Mouse (Mus musculus): ENCODE data around the gene Zfp276. TPM values are rescaled to one million over a fixed set of nuclear protein-coding genes. Genes with fewer than 3 reads are reported as not detected.

The Zfp276 gene
- polyA plus RNA-seq, 1 experiment from 2014 or later, result 15.5 TPM

- H3K4me3 ChIP-seq (ENCODE audit: control insufficient read depth in 1 of 2, insufficient read depth in 1 of 2, low read depth in 1 of 2, low read length in 2 of 2), result no peak overlapping the region
- H3K9ac ChIP-seq (ENCODE audit: low read length), result no peak overlapping the region
- H3K4me1 ChIP-seq (ENCODE audit: control insufficient read depth in 2 of 2, insufficient read depth in 2 of 2, low read length in 2 of 2), result no peaks in the 10 kb centered on the region
- WGBS, result 79% methylated on average over 14 of the region's 14 CpGs
- no peak for ATAC-seq (ENCODE audit: insufficient number of reproducible peaks, insufficient read depth, low FRiP score, low read depth)
- no peak overlapping the region for H3K4me2 ChIP-seq (ENCODE audit: low read length)
- no peaks in the 10 kb centered on the region for H3K9me3 ChIP-seq (ENCODE audit: control insufficient read depth, low read length)
- H3K27me3 ChIP-seq (ENCODE audit: control insufficient read depth, insufficient read depth, low read length), result no peaks in the 10 kb centered on the region
- H3K27ac ChIP-seq (replicated peaks in 1 of 2; ENCODE audit: control insufficient read depth in 1 of 2, insufficient read depth in 1 of 2, low read depth in 2 of 2, low read length in 2 of 2), result no peak overlapping the region
- peaks cover 82% of the 10 kb centered on the region for H3K36me3 ChIP-seq (ENCODE audit: control insufficient read depth, insufficient read depth, low read length)
Observed at GRCm38 (mm10) chr8:123267926-123268656, 14.1 kb downstream of the Zfp276 start.

GRCm38 (mm10) chr8:123271147-123271546 lies 17.2 kb downstream of the Zfp276 start:
- Histone ChIP-seq H3K36me3 (ENCODE audit: control insufficient read depth, insufficient read depth, low read length) (peaks cover 60% of the 10 kb centered on the region), H3K4me3 (ENCODE audit: control insufficient read depth in 1 of 2, insufficient read depth in 1 of 2, low read depth in 1 of 2, low read length in 2 of 2) (no peak overlapping the region), H3K9ac (ENCODE audit: low read length) (no peak overlapping the region), H3K27me3 (ENCODE audit: control insufficient read depth, insufficient read depth, low read length) (no peaks in the 10 kb centered on the region), H3K4me2 (ENCODE audit: low read length) (no peak overlapping the region), H3K4me1 (ENCODE audit: control insufficient read depth in 2 of 2, insufficient read depth in 2 of 2, low read length in 2 of 2) (no peaks in the 10 kb centered on the region), H3K9me3 (ENCODE audit: control insufficient read depth, low read length) (no peaks in the 10 kb centered on the region), H3K27ac (replicated peaks in 1 of 2; ENCODE audit: control insufficient read depth in 1 of 2, insufficient read depth in 1 of 2, low read depth in 2 of 2, low read length in 2 of 2) (no peak overlapping the region)
- WGBS, result 90% methylated on average over 10 of the region's 10 CpGs
- no peak for ATAC-seq (ENCODE audit: insufficient number of reproducible peaks, insufficient read depth, low FRiP score, low read depth)

GRCm38 (mm10) chr8:123271901-123272300 lies 17.9 kb downstream of the Zfp276 start:
- Histone ChIP-seq H3K36me3 (ENCODE audit: control insufficient read depth, insufficient read depth, low read length) (peaks cover 58% of the 10 kb centered on the region), H3K4me2 (ENCODE audit: low read length) (no peak overlapping the region), H3K9ac (ENCODE audit: low read length) (no peak overlapping the region), H3K4me3 (ENCODE audit: control insufficient read depth in 1 of 2, insufficient read depth in 1 of 2, low read depth in 1 of 2, low read length in 2 of 2) (no peak overlapping the region), H3K9me3 (ENCODE audit: control insufficient read depth, low read length) (no peaks in the 10 kb centered on the region), H3K27ac (replicated peaks in 1 of 2; ENCODE audit: control insufficient read depth in 1 of 2, insufficient read depth in 1 of 2, low read depth in 2 of 2, low read length in 2 of 2) (no peak overlapping the region), H3K4me1 (ENCODE audit: control insufficient read depth in 2 of 2, insufficient read depth in 2 of 2, low read length in 2 of 2) (no peaks in the 10 kb centered on the region), H3K27me3 (ENCODE audit: control insufficient read depth, insufficient read depth, low read length) (no peaks in the 10 kb centered on the region)
- 75% methylated on average over 4 of the region's 4 CpGs for WGBS
- no peak for ATAC-seq (ENCODE audit: insufficient number of reproducible peaks, insufficient read depth, low FRiP score, low read depth)

GRCm38 (mm10) chr8:123274447-123274846 lies 20.5 kb downstream of the Zfp276 start:
- H3K9me3 ChIP-seq (ENCODE audit: control insufficient read depth, low read length), result no peaks in the 10 kb centered on the region
- no peak overlapping the region for H3K9ac ChIP-seq (ENCODE audit: low read length)
- peaks cover 0 to 2% of the 10 kb centered on the region in 2 experiments; a peak in 1 of 4 replicates for H3K4me1 ChIP-seq (ENCODE audit: control insufficient read depth in 2 of 2, insufficient read depth in 2 of 2, low read length in 2 of 2)
- no peak overlapping the region for H3K4me2 ChIP-seq (ENCODE audit: low read length)
- H3K27ac ChIP-seq (replicated peaks in 1 of 2; ENCODE audit: control insufficient read depth in 1 of 2, insufficient read depth in 1 of 2, low read depth in 2 of 2, low read length in 2 of 2), result no peak overlapping the region
- no peak overlapping the region for H3K4me3 ChIP-seq (ENCODE audit: control insufficient read depth in 1 of 2, insufficient read depth in 1 of 2, low read depth in 1 of 2, low read length in 2 of 2)
- peaks cover 35% of the 10 kb centered on the region for H3K36me3 ChIP-seq (ENCODE audit: control insufficient read depth, insufficient read depth, low read length)
- H3K27me3 ChIP-seq (ENCODE audit: control insufficient read depth, insufficient read depth, low read length), result no peaks in the 10 kb centered on the region
- WGBS, result 82% methylated on average over 5 of the region's 5 CpGs
- no peak for ATAC-seq (ENCODE audit: insufficient number of reproducible peaks, insufficient read depth, low FRiP score, low read depth)

GRCm38 (mm10) chr8:123275096-123275495 lies 21.1 kb downstream of the Zfp276 start:
- Histone ChIP-seq H3K4me3 (ENCODE audit: control insufficient read depth in 1 of 2, insufficient read depth in 1 of 2, low read depth in 1 of 2, low read length in 2 of 2) (no peak overlapping the region), H3K36me3 (ENCODE audit: control insufficient read depth, insufficient read depth, low read length) (peaks cover 33% of the 10 kb centered on the region), H3K27me3 (ENCODE audit: control insufficient read depth, insufficient read depth, low read length) (no peaks in the 10 kb centered on the region), H3K9ac (ENCODE audit: low read length) (no peak overlapping the region), H3K27ac (replicated peaks in 1 of 2; ENCODE audit: control insufficient read depth in 1 of 2, insufficient read depth in 1 of 2, low read depth in 2 of 2, low read length in 2 of 2) (no peak overlapping the region), H3K4me2 (ENCODE audit: low read length) (no peak overlapping the region), H3K9me3 (ENCODE audit: control insufficient read depth, low read length) (no peaks in the 10 kb centered on the region), H3K4me1 (ENCODE audit: control insufficient read depth in 2 of 2, insufficient read depth in 2 of 2, low read length in 2 of 2) (peaks cover 0 to 2% of the 10 kb centered on the region in 2 experiments; a peak in 1 of 4 replicates)
- no peak for ATAC-seq (ENCODE audit: insufficient number of reproducible peaks, insufficient read depth, low FRiP score, low read depth)
- 92% methylated on average over 12 of the region's 12 CpGs for WGBS

GRCm38 (mm10) chr8:123278445-123278844 lies 24.4 kb downstream of the Zfp276 start:
- Histone ChIP-seq H3K27ac (replicated peaks in 1 of 2; ENCODE audit: control insufficient read depth in 1 of 2, insufficient read depth in 1 of 2, low read depth in 2 of 2, low read length in 2 of 2) (no peak overlapping the region), H3K27me3 (ENCODE audit: control insufficient read depth, insufficient read depth, low read length) (no peaks in the 10 kb centered on the region), H3K36me3 (ENCODE audit: control insufficient read depth, insufficient read depth, low read length) (peaks cover 41% of the 10 kb centered on the region), H3K4me1 (ENCODE audit: control insufficient read depth in 2 of 2, insufficient read depth in 2 of 2, low read length in 2 of 2) (peaks cover 0 to 2% of the 10 kb centered on the region in 2 experiments; a peak in 1 of 4 replicates), H3K9me3 (ENCODE audit: control insufficient read depth, low read length) (no peaks in the 10 kb centered on the region), H3K4me3 (ENCODE audit: control insufficient read depth in 1 of 2, insufficient read depth in 1 of 2, low read depth in 1 of 2, low read length in 2 of 2) (no peak overlapping the region), H3K9ac (ENCODE audit: low read length) (no peak overlapping the region), H3K4me2 (ENCODE audit: low read length) (no peak overlapping the region)
- 48% methylated on average over 7 of the region's 7 CpGs for WGBS
- ATAC-seq (ENCODE audit: insufficient number of reproducible peaks, insufficient read depth, low FRiP score, low read depth), result no peak

- Histone ChIP-seq H3K27me3 (ENCODE audit: control insufficient read depth, insufficient read depth, low read length) (no peaks in the 10 kb centered on the region), H3K9me3 (ENCODE audit: control insufficient read depth, low read length) (no peaks in the 10 kb centered on the region), H3K9ac (ENCODE audit: low read length) (no peak overlapping the region), H3K4me2 (ENCODE audit: low read length) (no peak overlapping the region), H3K27ac (replicated peaks in 1 of 2; ENCODE audit: control insufficient read depth in 1 of 2, insufficient read depth in 1 of 2, low read depth in 2 of 2, low read length in 2 of 2) (no peak overlapping the region), H3K36me3 (ENCODE audit: control insufficient read depth, insufficient read depth, low read length) (peaks cover 33% of the 10 kb centered on the region), H3K4me1 (ENCODE audit: control insufficient read depth in 2 of 2, insufficient read depth in 2 of 2, low read length in 2 of 2) (peaks cover 8% of the 10 kb centered on the region in 2 experiments), H3K4me3 (ENCODE audit: control insufficient read depth in 1 of 2, insufficient read depth in 1 of 2, low read depth in 1 of 2, low read length in 2 of 2) (no peak overlapping the region)
- ATAC-seq (ENCODE audit: insufficient number of reproducible peaks, insufficient read depth, low FRiP score, low read depth), result no peak
- WGBS, result 88% methylated on average over 4 of the region's 4 CpGs
Observed at GRCm38 (mm10) chr8:123279828-123280227, 25.8 kb downstream of the Zfp276 start.
